Mouse (Mus musculus): ENCODE results near the gene Chrnd.

Chrnd gene

DNA sequence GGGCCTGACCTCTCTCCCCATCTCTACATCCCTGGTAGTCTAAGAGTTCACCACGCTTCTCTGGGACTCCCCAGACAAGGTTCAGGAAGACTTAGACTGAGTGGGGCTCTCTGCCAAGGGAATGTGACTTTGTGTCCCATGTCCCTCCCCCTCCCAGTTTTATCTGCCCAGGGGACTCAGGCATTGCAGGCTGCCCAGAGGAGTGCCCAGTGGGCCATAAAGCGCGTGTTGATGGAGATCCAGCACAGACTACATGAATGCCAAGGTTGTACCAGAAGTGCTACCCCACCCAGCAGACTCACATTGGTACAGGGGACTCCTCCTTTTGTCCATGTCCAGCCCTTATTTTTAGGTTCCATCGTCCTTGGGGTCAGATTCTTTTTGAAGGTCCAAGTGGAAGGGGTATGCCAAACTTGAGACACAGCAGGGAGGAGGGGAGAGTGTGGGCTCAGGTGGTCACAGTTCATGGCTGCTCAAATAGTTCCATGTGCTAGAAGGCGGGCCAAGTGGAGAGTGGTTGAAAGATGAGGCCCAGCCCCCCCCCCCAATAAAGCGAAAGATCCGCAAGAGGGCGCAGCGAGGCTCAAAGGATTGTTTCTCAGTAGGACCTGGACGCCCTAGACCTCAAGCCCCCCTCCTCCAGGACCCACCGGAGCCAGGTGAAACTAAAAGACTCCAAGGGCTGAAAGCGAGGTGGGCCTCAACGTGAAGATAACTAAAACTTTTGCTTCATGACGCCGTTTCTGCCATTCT is 6.2 kb upstream of the Chrnd start:
- DNase-seq (ENCODE audit: low spot score in 2 of 2): no peak

- peak; percentile 44 to 53 for DNase-seq (ENCODE audit: low spot score in 2 of 2)
Measured at GRCm38 (mm10) chr1:87184751-87185139, 5.7 kb upstream of the Chrnd start.

- DNase-seq (ENCODE audit: low spot score in 2 of 2): no peak
Measured at GRCm38 (mm10) chr1:87185526-87185925, 4.9 kb upstream of the Chrnd start.

DNA sequence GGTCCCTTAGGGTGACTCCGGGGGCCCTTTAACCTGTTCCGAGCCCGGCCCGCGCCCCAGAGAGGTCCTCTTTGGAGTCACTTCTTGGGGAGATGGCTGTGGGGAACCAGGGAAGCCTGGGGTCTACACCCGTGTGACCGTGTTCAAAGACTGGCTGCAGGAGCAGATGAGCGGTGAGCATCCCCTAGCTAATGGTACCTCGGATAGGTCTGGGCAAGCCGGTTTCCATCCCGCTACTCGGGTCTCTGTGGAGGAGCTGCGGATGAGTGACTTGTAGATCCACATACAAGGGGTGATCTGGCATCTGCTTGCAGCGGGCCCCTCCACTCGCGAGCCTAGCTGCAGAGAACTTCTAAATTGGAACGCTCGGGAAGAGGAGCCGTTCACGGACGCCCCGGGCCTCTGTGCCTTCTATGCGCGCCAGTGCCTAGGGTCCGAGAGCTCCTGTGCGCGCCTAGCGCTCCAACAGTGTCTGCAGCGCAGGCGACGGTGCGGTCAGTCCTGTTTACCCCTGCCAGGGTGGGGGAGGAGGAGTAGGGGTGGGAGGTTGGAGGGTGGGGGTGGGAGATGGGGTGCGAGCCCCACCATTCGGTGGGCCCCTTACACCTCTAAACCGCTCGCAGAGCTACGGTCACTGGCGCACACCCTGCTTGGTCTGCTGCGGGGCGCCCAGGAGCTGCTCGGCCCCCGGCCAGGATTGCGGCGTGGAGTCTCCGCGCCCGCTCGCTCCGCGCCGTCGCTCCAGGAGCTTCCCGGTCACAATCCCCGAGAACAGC is 4.0 kb upstream of the Chrnd start:
- no peak for DNase-seq (ENCODE audit: low spot score in 2 of 2)

DNA sequence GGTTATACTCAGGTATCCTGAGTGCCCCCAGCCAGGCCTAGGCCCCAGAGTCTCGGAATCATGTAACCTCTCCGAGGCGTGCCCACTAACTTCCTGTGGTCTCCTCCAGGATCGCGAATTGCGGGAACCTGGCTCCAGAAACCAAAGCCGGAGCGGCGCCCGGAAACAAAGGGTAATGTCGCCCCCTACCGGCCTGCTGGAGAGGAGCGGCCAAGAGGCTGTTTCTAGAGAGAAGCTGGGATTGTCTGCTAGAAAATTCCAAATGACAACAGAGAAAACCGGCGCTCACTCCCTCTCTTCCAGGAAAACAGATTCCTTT is 3.4 kb upstream of the Chrnd start:
- DNase-seq (ENCODE audit: low spot score in 2 of 2): peak; percentile 23 to 50

DNA sequence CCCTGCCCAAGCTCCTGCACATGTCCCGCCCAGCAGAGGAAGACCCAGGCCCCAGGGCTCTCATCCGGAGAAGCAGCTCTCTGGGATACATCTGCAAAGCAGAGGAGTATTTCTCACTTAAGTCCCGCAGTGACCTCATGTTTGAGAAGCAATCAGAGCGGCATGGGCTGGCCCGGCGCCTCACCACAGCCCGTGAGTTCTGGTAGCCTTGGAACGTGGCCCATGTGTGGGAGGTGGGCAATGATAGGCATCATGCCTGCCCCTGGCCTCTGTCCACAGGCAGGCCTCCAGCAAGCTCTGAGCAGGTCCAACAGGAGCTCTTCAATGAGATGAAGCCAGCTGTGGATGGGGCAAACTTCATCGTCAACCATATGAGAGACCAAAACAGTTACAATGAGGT is 6.9 kb downstream of the Chrnd start:
- no peak for DNase-seq (ENCODE audit: low spot score in 2 of 2)

GRCm38 (mm10) chr1:87198119-87199065 is 8.0 kb downstream of the Chrnd start:
- DNase-seq (ENCODE audit: low spot score in 2 of 2): no peak

DNA sequence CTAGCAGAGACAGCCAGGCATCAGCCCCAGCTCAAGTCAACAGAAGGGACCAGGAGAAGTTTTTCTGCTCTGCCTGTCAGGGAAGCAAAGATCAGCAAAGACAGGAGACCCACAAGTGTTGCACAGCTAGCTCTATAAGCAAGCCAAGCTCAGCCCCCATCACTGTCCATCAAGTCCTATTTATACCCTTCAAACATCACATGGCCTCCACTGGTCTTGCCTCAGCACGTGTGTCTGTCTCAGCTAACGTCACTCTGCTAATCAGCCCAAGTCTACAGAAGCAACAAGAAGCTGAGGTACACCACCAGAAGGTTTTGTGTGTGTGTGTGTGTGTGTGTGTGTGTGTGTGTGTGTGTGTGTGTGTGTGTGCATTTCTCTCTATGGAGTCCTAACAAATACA is 10.4 kb downstream of the Chrnd start:
- DNase-seq (ENCODE audit: low spot score in 2 of 2): no peak

GRCm38 (mm10) chr1:87201848-87202247 is 11.4 kb downstream of the Chrnd start:
- DNase-seq (ENCODE audit: low spot score in 2 of 2): no peak

- DNase-seq (ENCODE audit: low spot score in 2 of 2): no peak
Measured at GRCm38 (mm10) chr1:87203779-87204178, 13.4 kb downstream of the Chrnd start.

DNA sequence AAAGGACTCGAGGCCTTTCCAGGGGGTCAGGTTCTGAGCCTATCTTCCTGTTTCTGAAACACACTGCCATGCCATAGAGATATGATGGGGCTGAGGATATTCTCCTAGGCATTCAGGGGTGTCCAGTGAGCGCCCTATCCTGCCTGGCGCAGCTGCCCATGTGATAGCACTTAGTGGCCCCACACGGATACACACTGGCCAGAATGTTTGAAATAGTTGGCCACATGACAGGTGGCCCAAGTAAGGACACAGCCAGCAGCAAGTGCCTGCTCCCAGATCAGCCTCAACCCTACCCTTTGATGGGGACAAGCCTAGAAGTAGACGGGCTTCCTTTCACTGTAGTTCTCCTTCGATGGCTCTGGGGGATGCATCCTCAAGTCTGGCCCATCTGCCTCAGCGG is 14.1 kb downstream of the Chrnd start, which contains the start of gene Chrng:
Gene Chrng (plus strand): TSS at position 193 of the 400 bp plus-strand sequence.
- DNase-seq (ENCODE audit: low spot score in 2 of 2): no peak

DNA sequence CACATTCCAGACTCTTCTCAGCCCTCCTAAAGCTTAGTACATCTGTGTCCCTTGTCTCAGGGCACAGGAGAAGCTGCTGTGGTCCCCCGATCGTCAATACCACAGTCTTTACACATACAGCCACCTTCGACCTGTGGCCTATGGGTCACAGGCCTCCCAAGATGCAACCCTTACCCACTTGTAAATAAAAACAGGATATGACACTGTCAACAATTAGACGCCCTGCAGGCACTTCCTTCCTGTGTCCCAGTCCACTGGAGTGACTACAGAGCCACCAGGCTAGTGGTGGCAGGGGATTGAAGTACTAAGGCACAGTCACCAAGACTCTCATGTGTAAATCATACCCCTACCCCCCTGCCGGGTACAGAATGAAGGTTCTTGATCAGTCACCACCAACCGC is 14.6 kb downstream of the Chrnd start:
- DNase-seq (ENCODE audit: low spot score in 2 of 2): no peak

- no peak for DNase-seq (ENCODE audit: low spot score in 2 of 2)
Measured at GRCm38 (mm10) chr1:87205502-87205901, 15.1 kb downstream of the Chrnd start.

DNA sequence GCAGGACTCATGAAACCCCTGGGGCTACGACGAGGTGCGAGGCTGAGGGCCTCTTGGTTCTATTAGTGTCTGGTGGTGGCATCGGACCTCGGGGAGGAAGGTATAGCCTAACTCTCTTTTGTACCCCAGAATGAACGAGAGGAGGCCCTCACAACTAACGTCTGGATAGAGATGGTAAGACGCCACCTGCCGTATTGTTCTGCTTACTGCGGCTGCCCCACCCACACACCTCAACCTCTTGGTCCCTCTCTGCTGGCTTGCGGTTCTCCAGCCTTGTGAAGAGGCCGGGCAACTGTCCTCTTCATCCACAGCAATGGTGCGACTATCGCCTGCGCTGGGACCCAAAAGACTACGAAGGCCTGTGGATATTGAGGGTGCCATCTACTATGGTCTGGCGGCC is 15.9 kb downstream of the Chrnd start:
- no peak for DNase-seq (ENCODE audit: low spot score in 2 of 2)

GRCm38 (mm10) chr1:87211431-87211830 is 21.0 kb downstream of the Chrnd start:
- no peak for DNase-seq (ENCODE audit: low spot score in 2 of 2)

DNA sequence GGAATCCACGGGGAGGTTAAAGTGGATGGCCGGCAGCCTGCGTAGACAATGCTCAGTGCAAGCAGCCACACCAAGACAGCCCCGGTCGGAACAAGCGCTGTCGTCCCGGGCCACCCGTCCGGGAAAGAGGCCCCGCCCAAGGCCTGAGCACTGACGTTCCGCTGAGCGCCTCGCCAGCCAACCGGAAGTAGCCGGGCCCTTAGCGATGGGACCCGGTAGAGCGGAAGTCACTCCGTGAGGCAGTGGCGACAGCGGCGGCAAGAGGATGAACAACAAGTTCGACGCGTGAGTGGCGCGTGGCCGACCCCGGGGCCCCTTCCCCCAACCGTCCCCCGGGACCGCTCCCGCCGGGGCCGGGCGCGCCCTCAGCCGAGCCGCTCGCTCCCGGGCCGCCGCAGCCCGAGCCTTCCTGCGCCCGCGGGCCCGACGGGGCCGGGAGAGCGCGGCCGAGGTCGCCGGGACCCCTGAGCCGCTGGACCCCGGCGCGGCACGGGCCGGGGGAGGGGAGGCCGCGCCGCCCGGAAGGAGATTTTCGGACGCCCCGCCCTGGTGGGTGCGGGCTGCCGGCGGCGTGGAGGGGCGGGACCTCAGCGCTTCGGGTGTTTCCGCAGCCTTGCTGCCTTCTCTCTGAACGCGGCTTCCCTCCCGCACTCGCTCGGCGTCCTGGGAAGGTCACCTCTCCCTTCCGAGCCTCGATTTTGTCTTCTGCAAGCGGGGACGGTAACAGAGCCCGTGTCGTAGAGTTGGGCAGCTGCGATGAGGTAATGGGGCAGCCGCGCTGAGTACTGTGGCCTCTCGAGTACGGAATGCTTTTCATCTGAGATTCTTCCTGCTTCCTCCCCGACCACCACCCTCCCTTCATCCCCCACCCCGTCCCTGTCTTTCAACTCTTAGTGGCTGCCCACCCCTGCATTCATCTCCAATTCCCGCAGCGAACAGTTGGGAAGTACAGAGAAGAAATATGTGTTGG is 23.6 kb downstream of the Chrnd start, which contains the start of gene Eif4e2:
Gene Eif4e2 (plus strand): TSS at position 180 of the 970 bp plus-strand sequence.
- DNase-seq (ENCODE audit: low spot score in 2 of 2): peak; percentile 87 to 90

GRCm38 (mm10) chr1:87214748-87215147 is 24.3 kb downstream of the Chrnd start:
- no peak for DNase-seq (ENCODE audit: low spot score in 2 of 2)

- DNase-seq (ENCODE audit: low spot score in 2 of 2): no peak
Measured at GRCm38 (mm10) chr1:87217938-87218337, 27.5 kb downstream of the Chrnd start.

DNA sequence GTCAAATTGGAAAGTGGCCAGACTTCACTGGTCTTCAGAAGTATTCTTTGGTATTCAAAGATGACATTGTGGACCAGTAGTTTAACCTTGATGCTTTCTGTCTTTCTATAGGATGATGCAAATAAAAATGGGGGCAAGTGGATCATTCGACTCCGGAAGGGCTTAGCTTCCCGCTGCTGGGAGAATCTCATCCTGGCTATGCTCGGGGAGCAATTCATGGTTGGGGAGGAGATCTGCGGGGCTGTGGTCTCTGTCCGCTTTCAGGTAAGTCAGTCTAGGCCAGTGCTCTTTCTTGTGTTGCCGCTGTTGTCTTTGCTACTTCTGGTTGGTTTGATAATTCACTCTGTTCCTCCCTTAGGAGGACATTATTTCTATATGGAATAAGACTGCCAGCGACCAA is 35.3 kb downstream of the Chrnd start:
- DNase-seq (ENCODE audit: low spot score in 2 of 2): no peak

GRCm38 (mm10) chr1:87226409-87227159 is 36.2 kb downstream of the Chrnd start:
- no peak for DNase-seq (ENCODE audit: low spot score in 2 of 2)
